Mouse (Mus musculus) embryonic facial prominence, embryonic 15.5 days (tissue): ENCODE results near the gene Gpr165. TPM values are rescaled to one million over a fixed set of nuclear protein-coding genes. Genes with fewer than 3 reads are reported as not detected.
A peak's percentile ranks its signal among the peaks of the same experiment; 100 is the strongest.

Experiments
- ATAC-seq: fragments of 200-750 bp; cut with Nextera tagmentation; 2 replicates; pipeline ENCODE4 v1.8.0; 2017; ENCODE audit warnings: low read depth, moderate TSS enrichment; ENCODE audit not compliant: insufficient number of reproducible peaks, low FRiP score, low TSS enrichment
- H3K27ac ChIP-seq: fragments of 300-500 bp; sonication (generic); replicated peaks from 2 replicates; pipeline ENCODE4 v1.5.1; 2015; ENCODE audit warnings: mild to moderate bottlenecking, inconsistent platforms
- H3K27me3 ChIP-seq: fragments of 300-500 bp; sonication (generic); 2 replicates; pipeline ENCODE4 v1.6.1; 2015; ENCODE audit warnings: inconsistent platforms
- H3K36me3 ChIP-seq: fragments of 300-500 bp; sonication (generic); 2 replicates; pipeline ENCODE4 v1.6.1; 2015; ENCODE audit warnings: mild to moderate bottlenecking, inconsistent platforms
- H3K4me1 ChIP-seq: fragments of 300-500 bp; sonication (generic); 2 replicates; pipeline ENCODE4 v1.6.1; 2015; ENCODE audit warnings: inconsistent platforms
- H3K4me2 ChIP-seq: fragments of 300-500 bp; sonication (generic); replicated peaks from 2 replicates; pipeline ENCODE4 v1.6.1; 2015; ENCODE audit warnings: mild to moderate bottlenecking, inconsistent platforms
- H3K4me3 ChIP-seq: fragments of 300-500 bp; sonication (generic); replicated peaks from 2 replicates; pipeline ENCODE4 v1.5.1; 2015; ENCODE audit warnings: mild to moderate bottlenecking, inconsistent platforms
- H3K9ac ChIP-seq: fragments of 300-500 bp; sonication (generic); 2 replicates; pipeline ENCODE4 v1.6.1; 2015; ENCODE audit warnings: inconsistent platforms
- H3K9me3 ChIP-seq: fragments of 300-500 bp; sonication (generic); replicated peaks from 2 replicates; pipeline ENCODE4 v1.6.1; 2016; ENCODE audit warnings: inconsistent platforms
- whole genome bisulfite sequencing: fragments of 180-500 bp; shearing (Covaris S2); methylation state at CpG from one replicate; pipeline ENCODE4 v1.1.7; 2015; 5-methylcytosine and 5-hydroxymethylcytosine counted together
- polyA plus RNA-seq: library from polyadenylated mRNA; unstranded; fragments of >200 nt; fragmentation: Nextera tagmentation; extraction: Ambion mirVana; gene quantifications from 2 replicates; pipeline ENCODE4 v1.2.1, GENCODE M21; 2015

Gpr165 gene
- 0.40 and 0.46 TPM in 2 replicates for polyA plus RNA-seq

DNA sequence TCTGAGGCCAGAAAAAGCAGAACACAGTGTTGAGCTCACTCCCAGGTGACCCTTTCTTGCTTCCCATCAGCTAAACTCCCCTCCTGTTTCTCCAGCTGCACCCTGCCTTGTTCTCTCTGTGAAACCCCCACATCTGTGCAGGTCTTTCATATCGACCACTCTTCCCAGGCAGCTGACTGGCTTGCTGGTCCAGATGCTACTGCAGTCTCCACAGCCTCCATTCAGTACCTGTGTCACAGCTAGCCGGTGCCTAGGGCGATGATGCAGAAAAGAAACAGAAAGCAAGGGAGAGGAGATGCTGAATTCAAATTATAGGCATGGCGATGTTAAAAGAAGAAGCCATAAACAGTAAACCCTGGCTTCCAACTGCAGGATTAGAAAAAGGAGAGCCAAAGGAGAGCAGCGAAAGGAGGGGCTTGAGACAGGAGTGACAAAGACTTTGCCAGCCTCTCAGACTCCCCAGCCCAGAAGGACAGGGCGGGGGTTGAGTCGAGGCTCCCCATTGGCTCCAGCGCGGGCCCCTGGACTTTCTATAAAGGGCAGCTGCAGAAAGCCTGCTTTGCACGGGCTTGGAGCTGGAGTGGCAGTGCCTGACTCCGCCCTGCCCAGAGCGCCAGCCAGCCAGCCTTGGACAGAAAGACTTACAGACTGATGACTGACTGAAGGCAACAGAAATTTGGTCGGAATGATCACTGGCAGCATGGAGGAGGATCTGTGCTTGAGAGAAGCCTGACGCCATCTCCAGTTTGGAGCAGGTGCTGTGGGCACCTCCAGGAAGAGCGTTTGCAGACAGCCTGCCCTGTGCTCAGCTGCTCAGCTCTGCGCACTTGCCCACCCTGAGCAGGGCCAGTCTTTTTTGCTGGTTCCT, at the start of gene Gpr165:
TSS of gene Gpr165 (plus strand) at position 535 of the 868 bp plus-strand sequence.
- Histone ChIP-seq H3K9ac (no peak within 1 kb of the TSS), H3K4me1 (no peaks in the 10 kb centered on the region), H3K4me3 (peak within 1 kb of the TSS; percentile 30), H3K27ac (no peak within 1 kb of the TSS), H3K4me2 (peak within 1 kb of the TSS; percentile 48), H3K36me3 (no peaks in the 10 kb centered on the region), H3K27me3 (no peaks in the 10 kb centered on the region; the same call in 1 of the 2 replicates), H3K9me3 (no peaks in the 10 kb centered on the region)
- peak; percentile 73; the same call in 1 of the 2 replicates for ATAC-seq
- 23% methylated on average over 16 of the region's 16 CpGs for WGBS

DNA sequence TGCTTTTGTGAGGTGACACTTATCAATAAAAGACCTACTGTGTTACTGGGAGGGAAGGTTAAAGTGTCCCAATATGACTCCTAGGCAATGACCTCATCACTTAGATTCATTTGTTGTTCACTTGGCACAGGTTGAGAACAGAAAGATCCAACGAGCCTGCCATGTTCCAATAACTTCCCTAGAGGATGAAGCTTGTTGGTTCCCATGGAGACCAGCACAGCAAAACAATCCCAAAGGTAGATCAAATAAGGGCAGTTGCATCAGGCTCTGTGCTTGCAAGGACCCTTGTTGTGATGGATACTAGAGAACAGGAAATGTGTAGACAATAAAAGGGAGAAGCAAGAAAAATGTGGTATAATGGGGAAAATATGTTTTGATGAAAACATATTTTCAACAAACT, 38.4 kb upstream of the Gpr165 start:
- no peak overlapping the region for H3K4me3 ChIP-seq
- no peaks in the 10 kb centered on the region for H3K9me3 ChIP-seq
- H3K4me1 ChIP-seq, result no peaks in the 10 kb centered on the region
- no peaks in the 10 kb centered on the region for H3K27me3 ChIP-seq
- H3K9ac ChIP-seq, result no peak overlapping the region
- no peaks in the 10 kb centered on the region for H3K36me3 ChIP-seq
- WGBS, result 35% methylated on average over 1 of the region's 1 CpGs
- H3K4me2 ChIP-seq, result no peak overlapping the region
- no peak for ATAC-seq
- no peak overlapping the region for H3K27ac ChIP-seq
